Mouse (Mus musculus): ENCODE measurements around the gene Gm1043. TPM values are rescaled to one million over a fixed set of nuclear protein-coding genes. Genes with fewer than 3 reads are reported as not detected.
A peak's percentile ranks its signal among the peaks of the same experiment; 100 is the strongest.

The Gm1043 gene
- polyA plus RNA-seq, 1 experiment from 2014 or later, result 0.12 TPM

DNA sequence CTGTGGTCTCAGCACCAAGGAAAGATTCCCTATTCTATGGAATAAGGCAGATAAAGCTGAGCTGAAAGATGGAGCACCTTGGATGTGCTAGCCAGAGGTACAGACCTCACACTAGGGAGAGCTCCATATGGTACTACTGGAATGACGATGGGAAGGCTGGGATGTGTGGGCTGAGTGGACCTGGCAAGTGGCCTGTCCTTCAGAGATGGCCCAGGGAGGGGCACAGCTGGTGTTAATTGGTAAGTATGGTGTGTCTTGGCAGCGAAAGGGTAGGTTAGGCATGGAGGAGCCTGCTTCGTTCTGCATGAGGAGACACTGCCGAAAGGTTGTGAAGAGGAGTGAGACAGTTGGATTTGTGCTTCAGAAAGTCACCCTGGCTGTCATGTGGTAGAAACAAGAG lies 169.4 kb downstream of the Gm1043 start:
- no peaks in the 10 kb centered on the region for H3K36me3 ChIP-seq (ENCODE audit: control insufficient read depth, insufficient read depth, low read length)
- H3K9me3 ChIP-seq (ENCODE audit: control insufficient read depth, low read length), result no peaks in the 10 kb centered on the region
- H3K4me1 ChIP-seq (ENCODE audit: control insufficient read depth, insufficient read depth, low read length), result 0 out of 2 replicates have a peak, but pooled peaks cover 8% of the 10 kb centered on the region
- H3K27me3 ChIP-seq (ENCODE audit: control insufficient read depth, insufficient read depth, low read length), result no peaks in the 10 kb centered on the region
- H3K27ac ChIP-seq (ENCODE audit: low read depth, low read length), result no peak overlapping the region
- DNase-seq (ENCODE audit: low spot score) (no peak), ATAC-seq (ENCODE audit: insufficient read depth, low FRiP score, low TSS enrichment) (no peak)
- no peak overlapping the region for H3K9ac ChIP-seq (ENCODE audit: low read length)
- H3K4me3 ChIP-seq (ENCODE audit: low read depth, low read length), result no peak overlapping the region
- WGBS, result 89% methylated on average over 4 of the region's 4 CpGs
- H3K4me2 ChIP-seq (ENCODE audit: low read depth), result no peak overlapping the region

DNA sequence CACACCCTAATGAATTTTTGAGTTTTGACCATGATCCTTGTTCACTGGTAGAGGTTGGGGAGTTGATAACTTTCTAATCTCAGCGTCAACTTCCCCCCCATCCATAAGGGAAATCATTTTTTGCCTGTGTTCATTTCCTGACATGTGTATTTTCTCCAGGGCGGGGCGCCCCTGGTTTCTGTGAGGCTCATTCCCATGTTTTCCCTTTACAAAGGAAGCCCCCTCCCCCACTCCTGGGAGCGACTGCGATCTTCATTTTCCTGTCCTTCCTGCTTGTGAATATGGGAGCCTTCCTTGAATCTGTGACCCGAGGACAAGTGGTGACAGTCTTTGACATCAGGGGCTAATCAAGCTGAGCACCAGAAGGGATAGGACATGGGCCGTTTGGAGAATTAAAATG lies 171.7 kb downstream of the Gm1043 start:
- no peak overlapping the region for H3K27ac ChIP-seq (ENCODE audit: low read depth, low read length)
- H3K4me3 ChIP-seq (ENCODE audit: low read depth, low read length), result no peak overlapping the region
- 72% methylated on average over 7 of the region's 7 CpGs for WGBS
- no peak overlapping the region for H3K9ac ChIP-seq (ENCODE audit: low read length)
- peaks cover 12% of the 10 kb centered on the region; the same call in 1 of the 2 replicates for H3K4me1 ChIP-seq (ENCODE audit: control insufficient read depth, insufficient read depth, low read length)
- no peaks in the 10 kb centered on the region for H3K27me3 ChIP-seq (ENCODE audit: control insufficient read depth, insufficient read depth, low read length)
- H3K4me2 ChIP-seq (ENCODE audit: low read depth), result no peak overlapping the region
- ATAC-seq (ENCODE audit: insufficient read depth, low FRiP score, low TSS enrichment) (no peak), DNase-seq (ENCODE audit: low spot score) (no peak)
- no peaks in the 10 kb centered on the region for H3K36me3 ChIP-seq (ENCODE audit: control insufficient read depth, insufficient read depth, low read length)
- no peaks in the 10 kb centered on the region for H3K9me3 ChIP-seq (ENCODE audit: control insufficient read depth, low read length)

DNA sequence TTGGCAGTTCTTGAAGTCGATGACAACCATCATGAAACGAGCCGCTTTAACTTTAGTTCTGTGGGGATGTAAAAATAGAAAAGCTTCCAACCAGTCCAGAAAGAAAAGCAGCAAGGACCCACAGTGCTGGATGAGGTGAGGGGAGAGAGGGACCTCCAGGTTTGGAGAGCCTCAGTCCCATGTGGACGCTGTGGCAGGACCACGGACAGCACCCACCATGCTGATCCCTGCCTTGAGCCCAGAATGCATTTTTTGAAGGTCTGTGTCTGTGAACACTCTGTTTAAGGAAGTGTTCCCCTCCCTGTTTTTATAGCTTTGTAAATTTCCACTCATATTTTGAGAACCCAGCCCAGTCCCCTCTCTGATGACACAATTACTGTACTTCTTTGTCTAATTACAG lies 172.1 kb downstream of the Gm1043 start:
- DNase-seq (ENCODE audit: low spot score) (peak; percentile 49), ATAC-seq (ENCODE audit: insufficient read depth, low FRiP score, low TSS enrichment) (no peak)
- Histone ChIP-seq H3K36me3 (ENCODE audit: control insufficient read depth, insufficient read depth, low read length) (no peaks in the 10 kb centered on the region), H3K9me3 (ENCODE audit: control insufficient read depth, low read length) (no peaks in the 10 kb centered on the region), H3K4me3 (ENCODE audit: low read depth, low read length) (no peak overlapping the region), H3K27ac (ENCODE audit: low read depth, low read length) (no peak overlapping the region), H3K9ac (ENCODE audit: low read length) (no peak overlapping the region), H3K4me2 (ENCODE audit: low read depth) (no peak overlapping the region), H3K4me1 (ENCODE audit: control insufficient read depth, insufficient read depth, low read length) (peaks cover 12% of the 10 kb centered on the region; the same call in 1 of the 2 replicates), H3K27me3 (ENCODE audit: control insufficient read depth, insufficient read depth, low read length) (no peaks in the 10 kb centered on the region)
- WGBS, result 72% methylated on average over 5 of the region's 5 CpGs

DNA sequence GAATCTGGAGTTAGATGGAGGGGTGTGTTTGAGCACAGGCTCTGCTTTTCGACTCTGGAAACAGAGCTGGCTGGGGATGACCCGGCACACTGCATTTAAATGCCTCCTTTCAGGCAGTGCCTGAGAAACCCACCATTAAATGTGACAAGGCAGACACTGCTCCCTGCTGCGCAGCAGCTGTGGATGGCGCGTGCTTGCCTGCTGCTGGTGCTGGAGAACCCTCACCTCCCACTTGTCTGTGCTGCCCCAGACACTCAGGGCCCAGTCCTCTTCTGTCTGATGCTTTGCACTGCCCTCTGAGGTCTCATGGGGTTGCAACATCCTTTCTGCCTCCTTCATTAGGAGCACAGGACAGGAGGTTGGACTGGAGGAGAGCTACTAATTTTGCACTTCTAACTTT lies 176.6 kb downstream of the Gm1043 start:
- H3K27ac ChIP-seq (ENCODE audit: low read depth, low read length), result no peak overlapping the region
- DNase-seq (ENCODE audit: low spot score), result no peak
- H3K4me2 ChIP-seq (ENCODE audit: low read depth), result no peak overlapping the region
- H3K9ac ChIP-seq (ENCODE audit: low read length), result no peak overlapping the region
- H3K4me3 ChIP-seq (ENCODE audit: low read depth, low read length), result no peak overlapping the region
- no peak for ATAC-seq (ENCODE audit: insufficient read depth, low FRiP score, low TSS enrichment)
- H3K36me3 ChIP-seq (ENCODE audit: control insufficient read depth, insufficient read depth, low read length), result no peaks in the 10 kb centered on the region
- no peaks in the 10 kb centered on the region for H3K27me3 ChIP-seq (ENCODE audit: control insufficient read depth, insufficient read depth, low read length)
- H3K4me1 ChIP-seq (ENCODE audit: control insufficient read depth, insufficient read depth, low read length), result peaks cover 7% of the 10 kb centered on the region; the same call in 1 of the 2 replicates
- WGBS, result 58% methylated on average over 5 of the region's 5 CpGs
- H3K9me3 ChIP-seq (ENCODE audit: control insufficient read depth, low read length), result no peaks in the 10 kb centered on the region

- 49% methylated on average over 6 of the region's 6 CpGs for WGBS
- Histone ChIP-seq H3K27ac (ENCODE audit: low read depth, low read length) (no peak overlapping the region), H3K9me3 (ENCODE audit: control insufficient read depth, low read length) (no peaks in the 10 kb centered on the region), H3K36me3 (ENCODE audit: control insufficient read depth, insufficient read depth, low read length) (no peaks in the 10 kb centered on the region), H3K9ac (ENCODE audit: low read length) (no peak overlapping the region), H3K4me2 (ENCODE audit: low read depth) (no peak overlapping the region), H3K27me3 (ENCODE audit: control insufficient read depth, insufficient read depth, low read length) (no peaks in the 10 kb centered on the region), H3K4me3 (ENCODE audit: low read depth, low read length) (no peak overlapping the region), H3K4me1 (ENCODE audit: control insufficient read depth, insufficient read depth, low read length) (peaks cover 3% of the 10 kb centered on the region; the same call in 1 of the 2 replicates)
- DNase-seq (ENCODE audit: low spot score), result no peak
- no peak for ATAC-seq (ENCODE audit: insufficient read depth, low FRiP score, low TSS enrichment)
Observed at GRCm38 (mm10) chr5:37263816-37264215, 178.6 kb downstream of the Gm1043 start.

Other genes starting within 250 kb of the Gm1043 start
- 8.7 and 9.5 TPM in 2 replicates for gene Ppp2r2c, start 216.9 kb upstream of the Gm1043 start, polyA plus RNA-seq (2014; fragmentation: Nextera tagmentation; extraction: Ambion mirVana)
- gene Wfs1, start 96.2 kb upstream of the Gm1043 start, polyA plus RNA-seq (2014; fragmentation: Nextera tagmentation; extraction: Ambion mirVana), result 8.7 and 8.9 TPM in 2 replicates
- 472 and 565 TPM in 2 replicates for gene Crmp1, start 156.6 kb downstream of the Gm1043 start, polyA plus RNA-seq (2014; fragmentation: Nextera tagmentation; extraction: Ambion mirVana)

Data from neural tube, embryonic 11.5 days (tissue).